Mouse (Mus musculus) embryo, embryonic 11 days (tissue): ENCODE results near the gene Nyap1.
"Not testable (repeated sequence)": the region's sequence is repeated elsewhere in the genome, so short reads cannot be mapped to it uniquely, and the experiment has no call there.

ENCODE experiments used
- DNase-seq: peaks from one replicate; pipeline ENCODE4 v3.0.0-alpha.2; 2015

Nyap1 gene

DNA sequence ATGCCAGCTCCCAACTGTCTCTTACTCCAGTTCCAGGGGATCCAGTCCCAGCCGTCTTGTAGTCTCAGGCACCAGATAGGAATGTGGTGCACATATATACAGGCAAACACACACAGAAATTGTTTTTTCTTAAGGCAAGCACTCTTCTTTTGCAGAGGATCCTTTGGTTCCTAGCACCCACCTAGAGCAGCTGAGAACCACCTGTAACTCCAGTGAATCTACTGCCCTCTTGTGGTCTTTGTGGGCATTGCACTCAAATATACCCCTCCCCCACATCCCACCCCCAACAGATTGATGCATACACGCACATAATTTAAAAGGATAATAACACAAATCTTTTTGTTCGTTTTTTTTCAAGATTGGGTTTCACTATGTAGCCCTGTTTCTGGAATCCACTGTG is 24.9 kb upstream of the Nyap1 start:
- DNase-seq: peak; percentile 27

DNA sequence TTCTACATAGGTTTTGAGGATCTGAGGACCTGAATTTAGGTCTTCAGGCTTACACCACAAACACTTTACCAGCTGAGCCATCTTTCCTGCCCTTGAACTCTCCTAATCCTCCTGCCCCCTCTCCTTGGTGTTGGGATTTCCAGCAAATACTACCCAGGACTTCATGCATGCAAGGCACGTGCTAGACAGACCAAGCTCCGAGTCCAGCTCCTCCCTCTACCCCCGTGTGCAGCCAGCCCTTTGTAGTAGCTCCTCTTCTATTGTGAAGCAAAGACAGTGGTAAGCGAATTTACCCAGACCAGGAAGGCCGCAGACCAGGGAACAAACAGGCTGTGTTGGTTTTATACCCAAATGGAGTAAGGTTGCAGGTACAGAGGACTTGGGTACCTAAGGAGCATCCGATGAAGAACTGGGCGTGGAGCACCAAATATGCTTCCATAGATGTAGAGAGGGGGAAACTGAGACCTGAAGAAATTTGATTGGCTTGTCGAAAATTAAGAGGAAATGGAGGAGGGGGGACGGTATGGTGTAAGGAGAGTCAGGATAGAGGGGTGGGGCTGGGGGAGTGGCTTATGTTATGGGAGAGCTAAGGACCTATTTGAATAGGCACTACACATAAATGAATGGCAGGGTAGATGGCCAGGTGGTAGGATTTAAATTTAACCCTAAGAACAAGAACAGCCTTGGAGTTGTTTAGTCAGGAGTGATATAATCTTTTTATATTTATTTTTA is 23.4 kb upstream of the Nyap1 start:
- no peak for DNase-seq

DNA sequence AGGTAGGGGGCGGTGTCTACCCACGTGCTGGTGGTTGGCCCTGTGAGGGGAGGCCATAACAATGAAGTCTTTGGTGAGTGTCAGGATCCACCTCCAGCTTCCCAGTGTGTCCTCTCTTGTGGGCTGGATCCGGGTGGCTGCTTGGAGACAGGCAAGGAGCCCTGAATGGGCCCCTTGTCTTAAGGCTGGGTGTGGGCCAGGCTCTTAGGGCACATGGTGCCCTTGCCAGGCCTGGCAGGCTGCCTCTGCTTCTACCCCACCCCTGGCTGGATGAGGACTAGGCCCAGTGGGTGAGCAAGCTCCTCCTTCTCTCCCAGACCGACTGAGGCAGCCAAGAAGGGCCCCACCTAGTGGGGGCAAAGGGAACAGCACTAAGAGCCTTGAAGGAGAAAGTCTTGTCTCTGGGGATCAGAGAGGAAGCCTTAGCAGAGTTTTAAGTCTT is 18.6 kb upstream of the Nyap1 start:
- peak; percentile 74 for DNase-seq

DNA sequence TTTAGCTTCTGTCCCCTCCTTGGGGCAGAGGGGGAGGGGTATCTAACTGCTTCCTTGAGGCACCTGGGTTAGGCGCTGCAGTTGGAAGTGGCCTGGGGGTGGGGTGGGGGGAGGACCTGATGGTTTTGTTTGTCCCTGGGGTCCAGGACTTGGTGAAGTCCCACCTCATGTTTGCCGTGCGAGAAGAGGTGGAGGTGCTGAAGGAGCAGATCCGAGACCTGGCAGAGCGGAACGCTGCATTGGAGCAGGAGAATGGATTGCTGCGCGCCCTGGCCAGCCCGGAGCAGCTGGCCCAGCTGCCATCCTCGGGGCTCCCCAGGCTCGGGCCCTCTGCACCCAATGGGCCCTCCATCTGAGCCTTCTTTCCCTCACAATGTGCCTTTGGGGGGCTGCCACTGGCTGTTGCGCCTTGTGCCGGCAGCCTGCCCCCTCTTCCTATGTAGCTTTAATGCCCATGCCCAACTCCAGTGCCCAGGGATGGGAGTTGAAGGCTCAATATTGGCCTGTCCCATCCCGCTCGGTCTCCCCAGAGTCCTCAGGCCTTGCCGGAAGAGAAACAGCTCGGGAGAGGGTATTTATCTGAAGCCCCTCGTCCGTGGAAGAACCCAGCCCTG is 17.6 kb upstream of the Nyap1 start:
- DNase-seq: no peak

DNA sequence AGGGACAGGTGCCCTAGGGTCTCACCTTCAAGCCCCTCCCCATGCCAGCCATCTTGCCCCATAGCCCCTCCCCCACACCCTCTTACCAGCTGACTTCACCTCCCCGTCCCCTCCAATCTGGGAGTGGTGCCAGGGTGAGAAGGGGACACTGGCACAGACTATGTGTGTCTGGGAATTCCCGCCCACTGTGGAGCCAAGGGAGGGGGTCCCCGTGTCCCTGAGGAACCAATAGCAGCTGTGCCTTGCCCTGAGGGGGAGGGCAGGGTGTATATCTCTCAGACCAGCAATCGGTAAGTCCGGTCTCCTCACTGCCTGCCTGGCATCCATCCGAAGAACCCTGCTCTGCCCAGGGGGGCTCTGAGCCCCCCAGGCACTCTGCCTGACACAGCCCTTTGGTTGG is 16.5 kb upstream of the Nyap1 start:
- no peak for DNase-seq

DNA sequence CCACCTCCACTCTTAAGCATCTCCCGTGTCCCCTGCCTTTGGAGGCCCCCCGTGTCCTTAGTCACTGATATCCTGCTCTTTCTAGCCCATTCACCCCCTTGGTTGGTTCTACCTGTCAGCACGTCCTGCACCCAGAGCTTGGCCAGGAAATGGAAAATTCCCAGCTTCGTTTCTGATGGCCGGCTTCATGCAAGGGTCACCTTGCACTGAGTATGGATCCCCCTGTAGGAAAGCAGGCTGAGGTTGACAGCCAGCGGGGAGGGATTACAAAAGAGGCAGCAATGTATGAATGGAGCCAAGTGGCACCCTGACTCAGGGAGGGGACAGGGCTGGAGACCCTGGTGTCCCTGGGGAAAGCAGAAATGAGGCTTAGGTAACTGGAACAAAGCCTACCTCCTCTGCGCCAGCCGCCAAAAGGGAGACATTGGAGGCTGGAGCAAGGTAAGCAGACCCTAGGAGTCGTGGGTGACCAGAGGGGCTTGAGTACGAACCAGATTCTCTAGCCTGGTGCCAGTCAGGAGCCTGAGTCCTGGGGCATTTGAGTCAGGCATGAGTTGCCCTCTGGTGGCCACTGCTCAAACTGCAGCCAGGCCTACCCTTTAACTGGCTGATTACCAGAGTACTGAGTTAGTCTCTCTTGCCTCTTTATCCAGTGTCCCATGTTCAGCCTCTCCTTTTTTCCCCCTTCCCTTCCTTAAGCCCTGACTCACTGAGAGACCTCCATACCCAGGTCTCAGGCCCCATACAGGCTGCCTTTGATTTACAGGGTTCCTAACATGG is 15.7 kb upstream of the Nyap1 start:
- peak; percentile 88 for DNase-seq

DNA sequence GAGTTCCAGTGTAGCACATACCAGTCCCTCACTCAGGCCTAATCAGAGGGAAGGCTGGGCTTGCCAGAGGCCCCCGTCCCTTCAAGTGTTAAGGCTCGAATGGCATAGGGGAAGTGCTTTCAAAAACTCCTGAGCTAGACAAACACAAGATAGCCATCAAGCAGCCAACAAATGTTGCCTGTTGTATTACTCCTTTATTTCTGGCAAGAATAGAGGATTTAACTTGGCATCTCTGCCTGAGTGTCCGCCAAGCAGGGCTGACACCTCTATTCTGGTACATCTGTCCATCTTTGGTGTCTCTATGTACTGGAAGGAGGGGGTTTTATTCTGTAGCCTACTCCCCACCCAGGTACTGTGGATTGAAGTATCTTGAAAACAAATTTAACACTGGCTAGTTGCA is 14.7 kb upstream of the Nyap1 start:
- DNase-seq: no peak

DNA sequence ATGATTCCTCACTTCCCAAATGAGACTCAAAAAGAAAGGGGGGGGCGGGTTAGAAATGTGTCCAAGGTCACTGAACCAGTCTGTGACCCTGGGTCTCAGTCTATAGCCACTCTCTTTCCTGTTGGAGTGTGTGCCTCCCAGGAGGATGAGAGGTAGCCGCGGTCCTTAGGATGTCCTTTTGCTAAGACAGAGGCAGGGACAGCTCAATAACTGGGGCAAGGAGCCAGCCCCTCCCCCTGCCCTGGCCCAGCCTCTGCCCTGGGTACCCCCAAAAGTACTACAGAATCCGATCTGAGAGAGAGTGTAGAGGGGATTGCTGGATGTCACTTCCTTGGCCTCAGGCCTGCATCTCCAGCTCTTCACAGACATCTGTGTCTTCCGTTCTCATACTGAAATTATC is 14.0 kb upstream of the Nyap1 start:
- no peak for DNase-seq

DNA sequence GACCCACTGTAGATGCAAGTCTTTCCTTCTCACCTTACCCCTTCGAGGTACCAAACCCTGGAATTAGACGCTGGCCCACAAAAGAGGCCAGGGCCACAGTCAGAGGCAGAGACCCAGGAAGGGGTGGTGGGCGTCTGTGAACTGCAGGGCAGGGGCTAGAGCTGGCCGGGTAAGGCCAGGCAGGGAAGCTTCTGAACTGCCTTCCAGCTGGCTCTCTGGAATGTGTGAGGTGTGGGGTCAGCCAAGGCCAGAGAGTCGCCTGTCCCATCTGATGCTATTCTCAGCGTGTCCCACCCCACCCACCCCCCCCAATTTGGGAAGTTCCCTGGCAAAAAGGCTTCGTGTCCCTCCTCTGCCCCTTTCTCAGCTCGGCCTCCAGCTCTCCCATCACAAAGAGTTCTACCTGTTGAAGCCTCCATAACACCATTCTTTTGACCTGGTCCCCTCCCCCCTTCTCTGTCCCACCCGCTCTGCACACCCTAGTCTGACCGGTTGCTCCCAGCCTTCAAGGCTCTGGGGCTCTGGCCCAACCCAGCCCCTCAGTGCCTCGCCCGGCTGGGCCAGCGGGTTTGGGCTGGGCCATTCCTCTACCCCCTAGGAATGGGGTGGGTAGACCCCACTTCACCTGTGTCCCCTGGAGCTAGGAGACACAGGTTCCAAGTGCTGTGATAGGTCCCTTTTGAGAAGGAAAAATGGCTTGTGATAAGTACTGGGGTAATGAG is 11.9 kb upstream of the Nyap1 start:
- no peak for DNase-seq

DNA sequence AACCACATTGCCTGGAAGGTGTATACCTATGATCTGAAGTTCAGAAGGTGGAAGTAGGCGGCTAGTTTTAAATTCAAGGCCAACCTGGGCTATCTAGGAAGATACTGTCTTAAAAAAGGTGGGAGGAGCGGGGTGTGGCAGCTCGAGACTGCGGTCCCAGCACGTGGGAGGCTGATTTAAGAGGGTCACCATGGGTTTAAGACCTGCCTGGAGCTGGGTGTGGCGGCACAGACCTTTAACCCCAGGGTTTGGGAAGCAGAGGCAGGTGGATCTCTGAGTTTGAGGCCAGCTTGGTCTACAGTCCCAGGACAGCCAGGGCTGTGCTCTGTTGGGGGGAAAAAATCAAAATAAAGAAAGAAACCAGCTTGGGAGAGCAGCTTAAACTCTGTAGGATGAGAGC is 10.6 kb upstream of the Nyap1 start:
- no peak for DNase-seq

DNA sequence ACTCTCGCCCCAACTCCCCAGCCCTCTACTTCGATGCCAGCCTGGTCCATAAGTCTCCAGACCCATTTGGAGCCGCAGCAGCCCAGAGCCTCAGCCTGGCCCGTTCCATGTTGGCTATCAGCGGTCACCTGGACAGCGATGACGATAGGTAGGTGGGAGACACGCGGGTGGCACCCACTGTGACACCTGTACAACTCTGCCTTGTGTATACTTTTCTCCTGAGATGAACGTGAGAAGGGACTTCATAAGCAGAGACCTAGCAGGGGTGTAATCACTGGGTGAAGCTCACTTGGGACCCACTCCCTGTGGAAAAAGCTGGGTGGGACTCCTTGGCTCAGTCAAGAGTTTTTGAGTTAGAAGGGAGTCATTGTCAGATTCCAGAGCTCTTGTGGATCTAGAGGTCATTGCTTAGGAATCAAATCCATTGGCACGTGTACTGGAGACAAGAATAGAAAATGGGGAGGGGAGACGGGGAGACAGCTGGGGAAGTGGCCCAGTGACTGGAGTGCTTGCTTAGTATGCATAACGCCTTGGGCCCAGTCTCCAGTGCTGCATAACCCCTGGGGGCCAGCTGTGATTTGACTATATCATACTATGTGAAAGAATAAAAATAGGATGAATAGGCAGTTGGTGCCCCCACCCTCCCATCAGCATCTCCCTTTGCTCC is 9.9 kb upstream of the Nyap1 start:
- no peak for DNase-seq

DNA sequence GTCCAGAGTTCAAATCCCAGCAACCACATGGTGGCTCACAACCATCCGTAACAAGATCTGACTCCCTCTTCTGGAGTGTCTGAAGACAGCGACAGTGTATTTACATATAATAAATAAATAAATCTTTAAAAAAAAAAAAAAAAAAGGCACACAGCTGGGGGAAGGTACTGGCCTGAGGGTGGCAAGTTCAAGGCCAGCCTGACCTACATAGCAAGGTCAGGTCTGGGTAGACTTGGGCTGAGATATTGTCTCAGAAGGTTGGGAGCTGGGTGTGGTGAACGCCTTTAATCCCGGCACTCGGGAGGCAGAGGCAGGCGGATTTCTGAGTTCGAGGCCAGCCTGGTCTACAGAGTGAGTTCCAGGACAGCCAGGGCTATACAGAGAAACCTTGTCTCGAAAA is 8.8 kb upstream of the Nyap1 start:
- not testable (repeated sequence) for DNase-seq

DNA sequence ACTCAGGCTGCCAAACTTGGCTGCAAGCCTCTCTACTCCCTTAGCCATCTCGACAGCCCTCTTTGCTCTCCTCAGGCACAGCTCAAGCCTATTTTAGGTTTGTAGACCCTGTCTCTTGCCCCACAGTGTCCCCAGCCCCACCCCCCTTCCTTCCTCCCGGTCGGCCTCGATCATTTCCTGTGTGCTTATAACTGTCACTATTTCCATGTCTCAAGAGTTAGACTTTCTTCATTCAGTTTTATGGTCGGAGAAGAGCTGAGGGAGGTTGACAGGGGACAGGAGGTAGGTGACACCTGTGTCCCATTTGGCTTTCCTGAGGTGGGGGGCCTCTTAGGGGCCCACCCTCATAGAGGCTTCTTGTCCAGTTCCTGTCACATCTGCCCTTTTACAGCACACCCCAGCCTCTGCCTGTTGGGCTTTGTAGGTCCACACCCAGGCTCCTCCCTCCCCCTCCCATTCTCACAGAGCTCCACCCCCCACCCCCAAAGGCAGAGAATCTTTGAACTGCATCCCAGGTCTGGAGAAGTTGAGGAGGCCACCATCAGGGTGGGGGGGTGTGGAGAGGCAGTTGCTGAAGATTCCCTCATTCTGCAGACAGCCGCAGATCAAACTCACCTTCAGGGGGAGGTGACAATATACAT is 7.9 kb upstream of the Nyap1 start:
- DNase-seq: no peak

DNA sequence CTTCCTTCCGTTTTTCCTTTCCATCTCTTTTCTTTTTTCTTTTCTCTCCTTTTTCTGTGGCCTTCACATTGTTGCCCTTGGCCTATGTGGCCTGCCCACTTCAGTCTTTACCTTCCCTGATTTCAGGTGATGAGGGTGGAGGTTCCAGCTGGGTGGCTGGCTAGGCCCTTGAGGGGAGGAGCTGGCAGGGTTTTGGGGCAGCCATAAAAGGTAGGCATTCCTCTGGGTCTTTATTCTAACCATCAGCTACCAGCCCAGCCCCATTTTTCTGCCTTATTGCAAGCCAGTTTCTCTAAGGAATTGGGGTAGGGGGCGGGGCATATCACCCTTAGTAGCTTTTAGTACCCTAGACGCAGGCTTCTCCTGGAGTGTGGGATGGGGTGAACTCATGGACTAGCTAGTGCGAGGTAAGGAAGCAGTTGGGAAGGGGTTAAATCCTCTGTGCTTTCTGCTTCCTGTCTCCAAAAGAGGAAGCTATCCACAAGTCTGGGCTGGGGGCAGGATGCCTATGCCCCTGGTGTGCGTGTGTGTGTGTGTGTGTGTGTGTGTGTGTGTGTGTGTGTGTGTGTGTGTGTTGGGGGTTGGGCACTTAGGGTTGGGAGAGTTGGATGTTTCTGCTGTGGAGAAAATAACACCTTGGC is 6.8 kb upstream of the Nyap1 start:
- DNase-seq: peak; percentile 35

DNA sequence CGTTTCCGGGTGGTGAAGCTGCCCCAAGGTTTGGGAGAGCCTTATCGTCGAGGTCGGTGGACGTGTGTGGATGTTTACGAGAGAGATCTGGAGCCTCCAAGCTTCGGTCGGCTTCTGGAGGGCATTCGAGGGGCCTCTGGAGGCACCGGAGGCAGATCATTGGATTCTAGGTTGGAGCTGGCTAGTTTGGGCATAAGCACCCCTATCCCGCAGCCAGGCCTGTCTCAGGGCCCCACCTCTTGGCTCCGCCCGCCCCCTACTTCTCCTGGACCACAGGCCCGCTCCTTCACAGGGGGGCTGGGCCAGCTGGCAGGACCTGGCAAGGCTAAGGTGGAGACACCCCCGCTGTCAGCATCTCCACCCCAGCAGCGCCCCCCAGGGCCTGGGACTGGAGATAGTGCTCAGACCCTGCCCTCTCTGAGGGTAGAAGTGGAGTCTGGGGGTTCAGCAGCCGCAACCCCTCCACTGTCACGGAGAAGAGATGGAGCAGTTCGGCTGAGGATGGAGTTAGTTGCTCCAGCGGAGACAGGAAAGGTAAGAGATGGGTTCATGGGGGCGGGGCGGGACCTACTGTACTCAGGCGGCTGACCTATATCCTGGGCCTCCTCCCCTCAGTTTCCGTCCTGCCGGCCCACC is 6.0 kb upstream of the Nyap1 start:
- peak; percentile 44 for DNase-seq

DNA sequence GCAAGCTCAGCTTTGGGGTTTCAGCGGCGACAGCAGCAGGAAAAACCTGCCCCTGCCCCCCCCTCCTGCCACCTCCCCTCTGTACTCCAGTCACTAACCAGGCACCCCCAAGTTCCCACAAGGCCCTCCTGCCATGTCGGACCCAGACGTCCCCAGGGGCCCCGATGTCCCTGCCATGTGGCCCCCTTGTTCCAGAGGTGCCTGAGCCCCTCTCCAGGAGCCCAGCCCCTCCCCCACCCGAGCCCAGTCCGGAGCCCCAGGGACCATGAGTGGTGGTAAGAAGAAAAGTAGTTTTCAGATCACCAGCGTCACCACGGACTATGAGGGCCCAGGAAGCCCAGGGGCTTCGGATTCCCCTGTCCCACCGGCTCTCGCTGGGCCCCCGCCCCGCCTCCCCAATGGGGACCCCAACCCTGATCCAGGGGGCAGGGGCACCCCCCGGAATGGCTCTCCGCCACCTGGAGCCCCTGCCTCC is 5.5 kb upstream of the Nyap1 start:
- DNase-seq: peak; percentile 40

DNA sequence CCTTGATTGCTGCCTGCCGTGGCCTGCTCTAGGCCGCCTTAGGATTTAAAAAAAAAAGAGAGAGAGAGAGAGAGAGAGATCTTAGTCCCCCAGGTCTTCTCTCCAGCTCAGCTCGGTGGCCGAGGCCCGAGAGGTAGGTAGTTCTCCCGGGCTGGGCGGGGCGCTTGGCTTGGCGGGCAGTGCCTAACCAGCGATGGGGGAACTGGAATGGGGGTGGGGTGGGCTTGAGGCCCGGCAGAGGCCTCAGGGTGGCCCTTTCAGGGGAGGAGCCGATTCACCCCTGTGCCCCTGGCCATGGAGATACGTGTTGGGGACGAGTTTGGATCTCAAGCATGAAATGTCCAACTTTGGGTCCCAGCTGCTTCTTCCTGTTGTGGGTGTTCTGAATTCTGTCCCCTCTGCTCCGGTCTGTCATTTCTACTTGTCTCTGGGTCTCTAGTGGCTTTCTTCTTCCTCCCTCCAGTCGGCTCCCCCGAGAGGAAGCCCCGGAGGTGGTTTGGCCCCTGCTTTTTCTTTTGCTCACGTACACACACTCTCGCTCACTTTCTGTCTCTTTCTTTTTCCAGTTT is 5.0 kb upstream of the Nyap1 start:
- DNase-seq: peak; percentile 84

DNA sequence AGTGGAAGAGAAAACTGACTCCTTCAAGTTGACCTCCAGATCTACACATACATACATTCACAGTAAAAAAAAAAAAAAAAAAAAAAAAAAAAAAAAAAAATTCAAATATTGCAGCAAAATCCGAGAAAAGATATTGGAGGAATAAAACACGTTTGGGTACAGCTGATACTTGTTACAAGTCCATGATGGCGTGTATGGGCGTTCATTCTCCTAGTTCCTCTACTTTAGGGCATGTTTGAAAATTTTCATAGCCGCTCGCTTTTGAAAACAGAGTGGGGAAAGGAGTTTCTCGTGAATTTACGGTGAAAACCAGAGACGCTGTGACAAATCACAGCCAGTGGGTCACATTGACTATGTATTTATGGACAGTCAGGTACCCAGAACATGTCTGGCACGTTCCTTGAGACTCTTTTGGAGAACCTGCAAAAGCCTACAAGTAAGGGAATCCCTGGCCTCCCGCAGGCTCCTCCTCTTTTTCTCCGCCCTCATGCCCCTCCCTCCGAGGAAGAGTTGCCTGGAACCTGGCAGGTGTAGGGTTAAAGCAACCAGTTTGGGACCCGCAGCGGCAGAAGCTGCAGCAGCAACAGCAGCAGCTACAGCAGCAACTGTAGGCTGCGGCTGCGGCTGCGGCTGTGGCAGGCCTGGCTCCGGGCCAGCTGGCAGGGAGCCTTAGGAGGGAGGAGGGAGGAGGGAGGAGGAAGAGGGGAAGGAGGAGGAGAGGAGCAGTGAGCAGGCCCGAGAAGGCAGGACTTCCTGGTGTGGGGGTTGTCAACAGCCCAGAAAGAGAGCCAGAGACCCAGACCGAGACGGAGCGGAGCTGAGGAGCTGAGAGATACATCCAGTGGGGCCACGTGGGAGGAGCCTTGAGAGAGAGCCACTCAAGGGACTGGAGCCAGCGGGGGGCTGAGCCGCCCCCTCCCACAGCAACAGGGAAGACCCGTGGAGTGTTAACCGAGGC is 4.1 kb upstream of the Nyap1 start, which contains the start of gene Tsc22d4:
Tsc22d4 (plus strand) TSS at position 517 of the 958 bp plus-strand sequence.
- DNase-seq: peak; percentile 92

DNA sequence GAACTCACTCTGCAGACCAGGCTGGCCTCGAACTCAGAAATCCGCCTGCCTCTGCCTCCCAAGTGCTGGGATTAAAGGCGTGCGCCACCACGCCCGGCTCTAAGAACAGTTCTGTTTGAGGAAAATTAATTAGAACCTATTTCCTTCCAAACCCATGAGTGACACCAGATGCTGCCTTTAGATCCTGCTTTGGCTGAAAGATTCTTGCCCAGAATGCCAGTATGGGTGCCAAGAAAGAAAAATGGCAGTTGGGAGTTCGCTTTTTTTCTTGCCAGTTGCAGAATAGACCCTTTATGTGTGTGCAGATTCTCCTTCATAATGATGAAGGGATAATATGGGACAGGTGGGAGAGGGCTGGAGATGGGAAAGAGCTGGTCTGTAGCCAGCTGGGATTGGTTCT is 2.8 kb upstream of the Nyap1 start:
- DNase-seq: no peak
